Mouse (Mus musculus) ZHBTc4 (cell line): ENCODE data around the gene Birc6.

ENCODE experiments used
- DNase-seq: peaks from one replicate; pipeline ENCODE4 v3.0.0-alpha.2; 2011; ENCODE audit warnings: low read depth, low spot score

The Birc6 gene

GRCm38 (mm10) chr17:74707637-74708152, 179.6 kb downstream of the Birc6 start:
- DNase-seq: no peak

- DNase-seq: no peak
Measured at GRCm38 (mm10) chr17:74710731-74711130, 182.6 kb downstream of the Birc6 start.

GRCm38 (mm10) chr17:74711627-74712026, 183.5 kb downstream of the Birc6 start:
- no peak for DNase-seq

- no peak for DNase-seq
Measured at GRCm38 (mm10) chr17:74715128-74715527, 187.0 kb downstream of the Birc6 start.

GRCm38 (mm10) chr17:74715724-74716123, 187.6 kb downstream of the Birc6 start:
- no peak for DNase-seq

GRCm38 (mm10) chr17:74716643-74717042, 188.5 kb downstream of the Birc6 start:
- no peak for DNase-seq

GRCm38 (mm10) chr17:74717091-74717617, 189.1 kb downstream of the Birc6 start:
- no peak for DNase-seq

GRCm38 (mm10) chr17:74717618-74718151, 189.6 kb downstream of the Birc6 start, which contains the start of gene Ttc27:
Gene Ttc27 (plus strand): TSS chr17:74717732.
- peak; percentile 95 for DNase-seq

GRCm38 (mm10) chr17:74732872-74733271, 204.8 kb downstream of the Birc6 start:
- DNase-seq: peak; percentile 7

- DNase-seq: no peak
Measured at GRCm38 (mm10) chr17:74735392-74735791, 207.3 kb downstream of the Birc6 start.

- DNase-seq: no peak
Measured at GRCm38 (mm10) chr17:74749659-74750058, 221.6 kb downstream of the Birc6 start.

- DNase-seq: no peak
Measured at GRCm38 (mm10) chr17:74751026-74751425, 222.9 kb downstream of the Birc6 start.
